Mouse (Mus musculus): ENCODE measurements at regions not wholly inside any gene's neighbourhood (a gene's known extent, or its start where the extent isn't known, plus 50 kb on each side); places are given as distances from the start of the nearest gene placed in this dataset.

- WGBS, result 96% methylated on average over 2 of the region's 2 CpGs
- no peak for TF ChIP-seq CTCF (IDR thresholded peaks at IDR 0.05; ENCODE audit: borderline replicate concordance, control insufficient read depth, extremely low read depth, insufficient read depth, low read length, poor library complexity)
Measured at GRCm38 (mm10) chr8:86428998-86429651, 151.4 kb downstream of the Abcc12 start.

GRCm38 (mm10) chr8:86428131-86428530, 152.4 kb downstream of the Abcc12 start:
- H3K4me3 ChIP-seq (ENCODE audit: control insufficient read depth, insufficient read depth, low read length), result no peak overlapping the region
- no peaks in the 10 kb centered on the region for H3K27me3 ChIP-seq (ENCODE audit: control insufficient read depth, insufficient read depth, low read length)
- no peaks in the 10 kb centered on the region for H3K4me1 ChIP-seq (replicated peaks; ENCODE audit: control insufficient read depth, insufficient read depth, low read length)
- H3K36me3 ChIP-seq (ENCODE audit: control insufficient read depth, insufficient read depth, low read length), result no peaks in the 10 kb centered on the region
- 65% methylated on average over 5 of the region's 5 CpGs for WGBS
- H3K27ac ChIP-seq (ENCODE audit: control insufficient read depth, insufficient read depth, low read length), result no peak overlapping the region
- no peak for TF ChIP-seq POLR2A (IDR thresholded peaks at IDR 0.05; ENCODE audit: control insufficient read depth, extremely low read depth, insufficient read depth, low read length, poor library complexity)
- TF ChIP-seq CTCF (IDR thresholded peaks at IDR 0.05; ENCODE audit: borderline replicate concordance, control insufficient read depth, extremely low read depth, insufficient read depth, low read length, poor library complexity), result no peak
- DNase-seq, result no peak

More at GRCm38 (mm10) chr8:86428998-86429651, 151.4 kb downstream of the Abcc12 start:
- Histone ChIP-seq H3K36me3 (ENCODE audit: control insufficient read depth, insufficient read depth, low read length) (no peaks in the 10 kb centered on the region), H3K27ac (ENCODE audit: control insufficient read depth, insufficient read depth, low read length) (no peak overlapping the region), H3K27me3 (ENCODE audit: control insufficient read depth, insufficient read depth, low read length) (no peaks in the 10 kb centered on the region), H3K4me3 (ENCODE audit: control insufficient read depth, insufficient read depth, low read length) (no peak overlapping the region), H3K4me1 (replicated peaks; ENCODE audit: control insufficient read depth, insufficient read depth, low read length) (no peaks in the 10 kb centered on the region)
- no peak for DNase-seq

- no peak for TF ChIP-seq CTCF (IDR thresholded peaks at IDR 0.05; ENCODE audit: borderline replicate concordance, control insufficient read depth, extremely low read depth, insufficient read depth, low read length, poor library complexity)
- no peak for TF ChIP-seq POLR2A (IDR thresholded peaks at IDR 0.05; ENCODE audit: control insufficient read depth, extremely low read depth, insufficient read depth, low read length, poor library complexity)
- H3K27me3 ChIP-seq (ENCODE audit: control insufficient read depth, insufficient read depth, low read length), result no peaks in the 10 kb centered on the region
- 81% methylated on average over 4 of the region's 4 CpGs for WGBS
- H3K4me3 ChIP-seq (ENCODE audit: control insufficient read depth, insufficient read depth, low read length), result no peak overlapping the region
- no peak overlapping the region for H3K27ac ChIP-seq (ENCODE audit: control insufficient read depth, insufficient read depth, low read length)
- DNase-seq, result no peak
- H3K36me3 ChIP-seq (ENCODE audit: control insufficient read depth, insufficient read depth, low read length), result no peaks in the 10 kb centered on the region
- no peaks in the 10 kb centered on the region for H3K4me1 ChIP-seq (replicated peaks; ENCODE audit: control insufficient read depth, insufficient read depth, low read length)
Measured at GRCm38 (mm10) chr8:86426056-86426455, 154.4 kb downstream of the Abcc12 start.

- Histone ChIP-seq H3K4me1 (replicated peaks; ENCODE audit: control insufficient read depth, insufficient read depth, low read length) (no peaks in the 10 kb centered on the region), H3K36me3 (ENCODE audit: control insufficient read depth, insufficient read depth, low read length) (no peaks in the 10 kb centered on the region), H3K4me3 (ENCODE audit: control insufficient read depth, insufficient read depth, low read length) (no peak overlapping the region), H3K27me3 (ENCODE audit: control insufficient read depth, insufficient read depth, low read length) (no peaks in the 10 kb centered on the region), H3K27ac (ENCODE audit: control insufficient read depth, insufficient read depth, low read length) (no peak overlapping the region)
- no peak for DNase-seq
- 89% methylated on average over 3 of the region's 3 CpGs for WGBS
- TF ChIP-seq CTCF (IDR thresholded peaks at IDR 0.05; ENCODE audit: borderline replicate concordance, control insufficient read depth, extremely low read depth, insufficient read depth, low read length, poor library complexity), result no peak
- no peak for TF ChIP-seq POLR2A (IDR thresholded peaks at IDR 0.05; ENCODE audit: control insufficient read depth, extremely low read depth, insufficient read depth, low read length, poor library complexity)
Measured at GRCm38 (mm10) chr8:86425382-86425781, 155.1 kb downstream of the Abcc12 start.

- no peaks in the 10 kb centered on the region for H3K36me3 ChIP-seq (ENCODE audit: control insufficient read depth, insufficient read depth, low read length)
- 89% methylated on average over 5 of the region's 5 CpGs for WGBS
- no peak overlapping the region for H3K4me3 ChIP-seq (ENCODE audit: control insufficient read depth, insufficient read depth, low read length)
- no peaks in the 10 kb centered on the region for H3K4me1 ChIP-seq (replicated peaks; ENCODE audit: control insufficient read depth, insufficient read depth, low read length)
- no peak overlapping the region for H3K27ac ChIP-seq (ENCODE audit: control insufficient read depth, insufficient read depth, low read length)
- H3K27me3 ChIP-seq (ENCODE audit: control insufficient read depth, insufficient read depth, low read length), result no peaks in the 10 kb centered on the region
- DNase-seq, result no peak
- TF ChIP-seq CTCF (IDR thresholded peaks at IDR 0.05; ENCODE audit: borderline replicate concordance, control insufficient read depth, extremely low read depth, insufficient read depth, low read length, poor library complexity) (no peak), POLR2A (IDR thresholded peaks at IDR 0.05; ENCODE audit: control insufficient read depth, extremely low read depth, insufficient read depth, low read length, poor library complexity) (no peak)
Measured at GRCm38 (mm10) chr8:86419059-86419651, 161.3 kb downstream of the Abcc12 start.

GRCm38 (mm10) chr8:86418414-86418981, 162.0 kb downstream of the Abcc12 start:
- TF ChIP-seq POLR2A (IDR thresholded peaks at IDR 0.05; ENCODE audit: control insufficient read depth, extremely low read depth, insufficient read depth, low read length, poor library complexity), result no peak
- no peak for TF ChIP-seq CTCF (IDR thresholded peaks at IDR 0.05; ENCODE audit: borderline replicate concordance, control insufficient read depth, extremely low read depth, insufficient read depth, low read length, poor library complexity)
- no peak for DNase-seq
- H3K4me3 ChIP-seq (ENCODE audit: control insufficient read depth, insufficient read depth, low read length), result no peak overlapping the region
- no peaks in the 10 kb centered on the region for H3K36me3 ChIP-seq (ENCODE audit: control insufficient read depth, insufficient read depth, low read length)
- 85% methylated on average over 7 of the region's 7 CpGs for WGBS
- H3K27me3 ChIP-seq (ENCODE audit: control insufficient read depth, insufficient read depth, low read length), result no peaks in the 10 kb centered on the region
- no peaks in the 10 kb centered on the region for H3K4me1 ChIP-seq (replicated peaks; ENCODE audit: control insufficient read depth, insufficient read depth, low read length)
- H3K27ac ChIP-seq (ENCODE audit: control insufficient read depth, insufficient read depth, low read length), result no peak overlapping the region

All from thymus, adult 2 months (tissue).